ENCODE assay signal across 29 mouse cellular contexts in genomic region chr4:62652215-62652614, GRCm38 (mm10).
DNase-seq lines count a peak whose midpoint lies in the region; TF ChIP-seq lines count a peak whose summit lies in the region.
"Had no signal": no experiment of that assay in that cellular context is flagged by ENCODE, and none has a peak within 500 bp of the region (broad histone marks: within the 10 kb centered on the region; RNA-seq: fewer than 3 reads in every experiment).

No protein-coding gene starts in this region.

- intact Hi-C loops in heart, adult 2 months (cut with DNase I) = no loop called here
- intact Hi-C loops in left cerebral cortex, adult 2 months (cut with DNase I) = no loop called here

- DNase-seq in heart, adult 2 months = no peak
- DNase-seq in heart, embryonic 10.5 days (ENCODE audit: low spot score) = no peak
- DNase-seq in left cerebral cortex, adult 2 months (ENCODE audit: extremely low spot score in 1 of 2, low spot score in 2 of 2) = no peak
- no peak for DNase-seq in left cerebral cortex, adult 18-20 months (ENCODE audit: low spot score in 2 of 2)
- no peak for DNase-seq in adrenal gland, adult 8-10 months
- DNase-seq: adrenal gland, postnatal 10 days; B cell, adult 2 months; cerebellum, adult 11-12 months; gastrocnemius, postnatal 10 days; heart, postnatal 36 days; kidney, adult 9 months; kidney, postnatal 10 days; liver, postnatal 0 days; lung, postnatal 36 days; right cerebral cortex, adult 18-20 months; right cerebral cortex, postnatal 4 days; thymus, adult 18-20 months; thymus, postnatal 25 days had no signal

- no peaks in the 10 kb centered on the region for H3K36me3 ChIP-seq in heart, adult 2 months (ENCODE audit: control insufficient read depth, insufficient read depth, low read length)
- H3K36me3 ChIP-seq in heart, embryonic 10.5 days = 0 out of 2 replicates have a peak, but pooled peaks cover 11% of the 10 kb centered on the region
- no peaks in the 10 kb centered on the region for H3K36me3 ChIP-seq in myocyte (ENCODE audit: control insufficient read depth, insufficient read depth)
- H3K36me3 ChIP-seq: embryonic facial prominence, embryonic 12.5 days; forebrain, embryonic 15.5 days; limb, embryonic 13.5 days had no signal

- TF ChIP-seq POLR2A in heart, adult 2 months (IDR thresholded peaks at IDR 0.05; ENCODE audit: insufficient read depth, low read depth, low read length) = 0 out of 2 replicates have a peak, but pooled peaks have one; percentile 18
- no peak for TF ChIP-seq POLR2A in cortical plate, adult 2 months (IDR thresholded peaks at IDR 0.05; ENCODE audit: extremely low read depth, insufficient read depth, low read length)
- TF ChIP-seq POLR2A in myocyte (IDR thresholded peaks at IDR 0.05; ENCODE audit: insufficient read length, low read depth) = no peak

- no peak overlapping the region for H3K27ac ChIP-seq in heart, adult 2 months
- no peak overlapping the region for H3K27ac ChIP-seq in heart, embryonic 10.5 days
- H3K27ac ChIP-seq in left cerebral cortex, adult 2 months = peak overlapping the region; percentile 48
- peak overlapping the region; percentile 75 for H3K27ac ChIP-seq in cortical plate, adult 2 months (ENCODE audit: insufficient read depth, low read length)
- H3K27ac ChIP-seq: embryonic facial prominence, embryonic 12.5 days; forebrain, embryonic 15.5 days; hindbrain, embryonic 14.5 days; limb, embryonic 13.5 days; liver, embryonic 12.5 days; midbrain, embryonic 12.5 days; stomach, postnatal 0 days had no signal

- no peak overlapping the region for H3ac ChIP-seq in myocyte (ENCODE audit: control insufficient read depth, insufficient read length)

- H3K4me1 ChIP-seq in heart, adult 2 months (ENCODE audit: control insufficient read depth, insufficient read depth, low read length) = peaks cover 5% of the 10 kb centered on the region
- H3K4me1 ChIP-seq in heart, embryonic 10.5 days = peaks cover 14% of the 10 kb centered on the region
- no peaks in the 10 kb centered on the region for H3K4me1 ChIP-seq in cortical plate, adult 2 months (ENCODE audit: control insufficient read depth, insufficient read depth, low read length)
- H3K4me1 ChIP-seq: embryonic facial prominence, embryonic 12.5 days; liver, embryonic 12.5 days; midbrain, embryonic 12.5 days had no signal

- no peaks in the 10 kb centered on the region for H3K27me3 ChIP-seq in heart, adult 2 months (ENCODE audit: control insufficient read depth, insufficient read depth, low read length)
- H3K27me3 ChIP-seq in heart, embryonic 10.5 days (ENCODE audit: insufficient read depth, poor library complexity, severe bottlenecking) = peaks cover 93% of the 10 kb centered on the region
- H3K27me3 ChIP-seq in myocyte (ENCODE audit: control insufficient read depth, insufficient read depth, insufficient read length) = no peaks in the 10 kb centered on the region
- H3K27me3 ChIP-seq: embryonic facial prominence, embryonic 12.5 days; forebrain, embryonic 15.5 days; limb, embryonic 13.5 days; liver, embryonic 12.5 days; midbrain, embryonic 12.5 days had no signal

- TF ChIP-seq CTCF in heart, adult 2 months (IDR thresholded peaks at IDR 0.05) = no peak
- TF ChIP-seq CTCF in left cerebral cortex, adult 2 months (IDR thresholded peaks at IDR 0.05) = no peak
- TF ChIP-seq CTCF in cortical plate, adult 2 months (IDR thresholded peaks at IDR 0.05; ENCODE audit: extremely low read depth, insufficient read depth, low read length) = no peak

- no peak overlapping the region for H3K9ac ChIP-seq in heart, adult 2 months (ENCODE audit: low read depth, low read length)
- H3K9ac ChIP-seq: embryonic facial prominence, embryonic 12.5 days; forebrain, embryonic 15.5 days; hindbrain, embryonic 14.5 days; limb, embryonic 13.5 days; liver, embryonic 12.5 days; liver, postnatal 0 days; midbrain, embryonic 12.5 days had no signal

- no peak overlapping the region for H3K4me3 ChIP-seq in heart, adult 2 months
- no peak overlapping the region for H3K4me3 ChIP-seq in heart, embryonic 10.5 days
- no peak overlapping the region for H3K4me3 ChIP-seq in left cerebral cortex, adult 2 months
- H3K4me3 ChIP-seq in cortical plate, adult 2 months (ENCODE audit: insufficient read depth, low read length) = peak overlapping the region; percentile 9; the same call in 1 of the 2 replicates
- H3K4me3 ChIP-seq in myocyte = no peak overlapping the region
- H3K4me3 ChIP-seq: embryonic facial prominence, embryonic 12.5 days; forebrain, embryonic 10.5 days; forebrain, embryonic 15.5 days; limb, embryonic 13.5 days; liver, embryonic 12.5 days; midbrain, embryonic 12.5 days had no signal

- no peaks in the 10 kb centered on the region; the same call in 1 of the 2 replicates for H3K79me2 ChIP-seq in heart, adult 2 months (replicated peaks; ENCODE audit: control insufficient read depth, insufficient read depth, low read length)
- no peaks in the 10 kb centered on the region for H3K79me2 ChIP-seq in myocyte (ENCODE audit: control insufficient read depth, insufficient read depth)

- peak overlapping the region; percentile 2 for H3K4me2 ChIP-seq in myocyte (ENCODE audit: low read depth)
- H3K4me2 ChIP-seq: embryonic facial prominence, embryonic 12.5 days; forebrain, embryonic 15.5 days; heart, embryonic 11.5 days; hindbrain, embryonic 14.5 days; limb, embryonic 13.5 days; liver, embryonic 12.5 days; midbrain, embryonic 12.5 days had no signal

- TF ChIP-seq EP300 in heart, adult 2 months (IDR thresholded peaks at IDR 0.05; ENCODE audit: insufficient read depth, low read depth, low read length) = no peak

- H3K9me3 ChIP-seq in heart, embryonic 10.5 days = no peaks in the 10 kb centered on the region
- H3K9me3 ChIP-seq: embryonic facial prominence, embryonic 12.5 days; forebrain, embryonic 10.5 days; forebrain, embryonic 15.5 days; limb, embryonic 13.5 days; liver, embryonic 12.5 days; midbrain, embryonic 12.5 days had no signal

- 54% methylated on average over 4 of the region's 4 CpGs for WGBS in heart, adult 2 months
- WGBS in heart, embryonic 10.5 days = 25% methylated on average over 4 of the region's 4 CpGs

TF ChIP-seq in myocyte, 11 proteins besides CTCF, POLR2A, EP300 and RAD21:
- TF ChIP-seq USF1 (IDR thresholded peaks at IDR 0.05; ENCODE audit: low read depth) (no peak), E2F4 (IDR thresholded peaks at IDR 0.05; ENCODE audit: insufficient read depth) (no peak), MAX (IDR thresholded peaks at IDR 0.05; ENCODE audit: low read depth) (no peak), POLR2AphosphoS2 (IDR thresholded peaks at IDR 0.05; ENCODE audit: insufficient read length, low read depth) (no peak), TCF3 (IDR thresholded peaks at IDR 0.05; ENCODE audit: insufficient read length, low read depth) (no peak), REST (IDR thresholded peaks at IDR 0.05; ENCODE audit: insufficient read depth, insufficient read length) (no peak), SRF (IDR thresholded peaks at IDR 0.05; ENCODE audit: control insufficient read depth, insufficient read length, low read depth) (no peak), TCF12 (IDR thresholded peaks at IDR 0.05; ENCODE audit: insufficient read depth, poor library complexity, severe bottlenecking) (no peak), CEBPB (IDR thresholded peaks at IDR 0.05; ENCODE audit: insufficient read depth, poor library complexity, severe bottlenecking) (no peak), MYOD1 (IDR thresholded peaks at IDR 0.05; ENCODE audit: control insufficient read depth in 1 of 3, insufficient read length in 2 of 3, low read depth in 2 of 3) (peak in 1 of 3 experiments; percentile 5), MYOG (IDR thresholded peaks at IDR 0.05; ENCODE audit: control insufficient read depth in 1 of 3, insufficient read depth in 1 of 3, insufficient read length in 2 of 3, low read depth in 2 of 3) (peak in 1 of 3 experiments; percentile 53)

Comparison
In these comparisons a context has a peak if more than half of its experiments do, and no peak if none do; other contexts are left out.
1. H3K27ac ChIP-seq: peak in left cerebral cortex, adult 2 months (single experiment) and cortical plate, adult 2 months (single experiment); none in heart, adult 2 months (single experiment) and heart, embryonic 10.5 days (single experiment).